Mouse (Mus musculus) brain, embryonic 14.5 days (tissue): ENCODE measurements at regions not wholly inside any gene's neighbourhood (a gene's known extent, or its start where the extent isn't known, plus 50 kb on each side); places are given as distances from the start of the nearest gene placed in this dataset.

ENCODE experiments used
- CTCF ChIP-seq: fragments of 200-500 bp; IDR thresholded peaks from 2 replicates; pipeline ENCODE4 v1.5.1; 2012; ENCODE audit warnings: inconsistent platforms, mild to moderate bottlenecking, moderate library complexity, borderline replicate concordance; ENCODE audit not compliant: insufficient read depth, insufficient read length; ENCODE audit errors: extremely low read depth
- POLR2A ChIP-seq: fragments of 200-500 bp; IDR thresholded peaks from 2 replicates; pipeline ENCODE4 v1.6.1; 2012; ENCODE audit warnings: mild to moderate bottlenecking, inconsistent platforms, borderline replicate concordance; ENCODE audit not compliant: poor library complexity, insufficient read depth, insufficient read length, severe bottlenecking; ENCODE audit errors: extremely low read depth

GRCm38 (mm10) chr17:91466822-91467221, 374.0 kb upstream of the Nrxn1 start:
- TF ChIP-seq POLR2A (no peak), CTCF (no peak)
